Mouse (Mus musculus): ENCODE results near the gene Gpr137b. TPM values are rescaled to one million over a fixed set of nuclear protein-coding genes. Genes with fewer than 3 reads are reported as not detected.
"Not testable (repeated sequence)": the region's sequence is repeated elsewhere in the genome, so short reads cannot be mapped to it uniquely, and the experiment has no call there.

Gene Gpr137b
- polyA plus RNA-seq (2011; ENCODE audit: insufficient read depth, insufficient read length, low replicate concordance, missing spikeins), result 3.5 and 5.5 TPM in 2 replicates

GRCm38 (mm10) chr13:13393228-13394095 is at the start of gene Gpr137b:
Gene Gpr137b, minus strand, starts transcription at chr13:13394014.
- H3K27ac ChIP-seq (ENCODE audit: control insufficient read depth, insufficient read depth, low read depth, low read length, poor library complexity), result peak within 1 kb of the TSS; percentile 39; the same call in 1 of the 2 replicates
- 1% methylated on average over 64 of the region's 78 CpGs for WGBS
- peak within 1 kb of the TSS; percentile 31 for H3K4me3 ChIP-seq (replicated peaks; ENCODE audit: control insufficient read depth, low read depth, low read length)
- H3K4me1 ChIP-seq (ENCODE audit: control insufficient read depth, insufficient read depth, low read length), result not testable (repeated sequence)

GRCm38 (mm10) chr13:13438112-13438953 is 44.5 kb upstream of the Gpr137b start:
- not testable (repeated sequence) for H3K4me3 ChIP-seq (replicated peaks; ENCODE audit: control insufficient read depth, low read depth, low read length); H3K27ac ChIP-seq (ENCODE audit: control insufficient read depth, insufficient read depth, low read depth, low read length, poor library complexity); H3K4me1 ChIP-seq (ENCODE audit: control insufficient read depth, insufficient read depth, low read length)
- WGBS, result 6% methylated on average over 18 of the region's 28 CpGs

- not testable (repeated sequence) for H3K4me3 ChIP-seq (replicated peaks; ENCODE audit: control insufficient read depth, low read depth, low read length); H3K4me1 ChIP-seq (ENCODE audit: control insufficient read depth, insufficient read depth, low read length); H3K27ac ChIP-seq (ENCODE audit: control insufficient read depth, insufficient read depth, low read depth, low read length, poor library complexity)
- 2% methylated on average over 33 of the region's 39 CpGs for WGBS
Observed at GRCm38 (mm10) chr13:13437460-13438015, 43.7 kb upstream of the Gpr137b start, which contains the start of gene Nid1. Gene Nid1, plus strand, starts transcription at chr13:13437551.

- not testable (repeated sequence) for H3K4me1 ChIP-seq (ENCODE audit: control insufficient read depth, insufficient read depth, low read length); H3K27ac ChIP-seq (ENCODE audit: control insufficient read depth, insufficient read depth, low read depth, low read length, poor library complexity); H3K4me3 ChIP-seq (replicated peaks; ENCODE audit: control insufficient read depth, low read depth, low read length)
- 45% methylated on average over 5 of the region's 7 CpGs for WGBS
Observed at GRCm38 (mm10) chr13:13436161-13436560, 42.3 kb upstream of the Gpr137b start.

GRCm38 (mm10) chr13:13423301-13423700 is 29.5 kb upstream of the Gpr137b start:
- WGBS, result 66% methylated on average over 2 of the region's 5 CpGs
- not testable (repeated sequence) for H3K4me1 ChIP-seq (ENCODE audit: control insufficient read depth, insufficient read depth, low read length); H3K27ac ChIP-seq (ENCODE audit: control insufficient read depth, insufficient read depth, low read depth, low read length, poor library complexity); H3K4me3 ChIP-seq (replicated peaks; ENCODE audit: control insufficient read depth, low read depth, low read length)

- H3K4me3 ChIP-seq (replicated peaks; ENCODE audit: control insufficient read depth, low read depth, low read length); H3K4me1 ChIP-seq (ENCODE audit: control insufficient read depth, insufficient read depth, low read length); H3K27ac ChIP-seq (ENCODE audit: control insufficient read depth, insufficient read depth, low read depth, low read length, poor library complexity): not testable (repeated sequence)
- WGBS, result 84% methylated on average over 7 of the region's 12 CpGs
Observed at GRCm38 (mm10) chr13:13418859-13419258, 25.0 kb upstream of the Gpr137b start.

- H3K4me1 ChIP-seq (ENCODE audit: control insufficient read depth, insufficient read depth, low read length); H3K4me3 ChIP-seq (replicated peaks; ENCODE audit: control insufficient read depth, low read depth, low read length); H3K27ac ChIP-seq (ENCODE audit: control insufficient read depth, insufficient read depth, low read depth, low read length, poor library complexity): not testable (repeated sequence)
- WGBS, result 71% methylated on average over 3 of the region's 4 CpGs
Observed at GRCm38 (mm10) chr13:13416007-13416337, 22.2 kb upstream of the Gpr137b start.

GRCm38 (mm10) chr13:13415120-13416006 is 21.5 kb upstream of the Gpr137b start:
- peak; percentile 23; the same call in 1 of the 2 replicates for TF ChIP-seq CTCF (IDR thresholded peaks at IDR 0.05; ENCODE audit: control insufficient read depth, insufficient read depth, low read length)
- 28% methylated on average over 23 of the region's 23 CpGs for WGBS
- H3K4me1 ChIP-seq (ENCODE audit: control insufficient read depth, insufficient read depth, low read length); H3K27ac ChIP-seq (ENCODE audit: control insufficient read depth, insufficient read depth, low read depth, low read length, poor library complexity); H3K4me3 ChIP-seq (replicated peaks; ENCODE audit: control insufficient read depth, low read depth, low read length): not testable (repeated sequence)

Data from bone marrow, adult 2 months (tissue).